Mouse (Mus musculus): ENCODE results near the gene Olfr91. TPM values are rescaled to one million over a fixed set of nuclear protein-coding genes. Genes with fewer than 3 reads are reported as not detected.
A peak's percentile ranks its signal among the peaks of the same experiment; 100 is the strongest.

The Olfr91 gene
- polyA plus RNA-seq, 1 experiment = not detected

DNA sequence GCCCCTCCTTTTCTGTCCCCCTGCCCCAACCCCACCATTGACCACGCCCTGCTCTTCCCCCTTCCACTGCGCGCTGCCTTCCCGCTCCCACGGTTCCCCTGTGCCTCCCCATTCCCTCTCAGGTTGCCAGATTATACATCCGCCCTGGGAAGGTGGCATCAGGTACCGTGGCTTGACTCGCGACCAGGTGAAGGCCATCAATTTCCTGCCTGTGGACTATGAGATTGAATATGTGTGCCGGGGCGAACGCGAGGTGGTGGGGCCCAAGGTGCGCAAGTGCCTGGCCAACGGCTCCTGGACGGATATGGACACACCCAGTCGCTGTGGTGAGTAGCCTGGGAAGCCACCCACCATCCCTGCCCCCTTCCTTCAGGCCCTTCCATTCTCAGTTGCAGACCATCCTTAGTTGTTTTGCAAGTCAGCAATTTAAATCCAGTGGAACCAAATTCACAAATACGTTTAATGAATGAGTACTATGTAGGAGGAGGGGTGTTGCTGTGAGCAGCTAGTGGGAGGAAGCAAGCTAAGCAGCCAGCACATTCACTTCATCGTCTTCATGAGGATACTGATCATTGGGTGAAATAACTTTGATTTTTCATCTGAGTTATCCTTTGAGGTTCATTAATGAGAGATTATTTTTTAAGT lies 50.6 kb downstream of the Olfr91 start:
- TF ChIP-seq GATA1 (IDR thresholded peaks at IDR 0.05; ENCODE audit: borderline replicate concordance, low read length) = no peak
- no peak for TF ChIP-seq FLI1 (IDR thresholded peaks at IDR 0.05; ENCODE audit: low read length)
- H3K4me1 ChIP-seq = peaks cover 36% of the 10 kb centered on the region
- H3K4me3 ChIP-seq (replicated peaks) = peak overlapping the region; percentile 42
- H3K36me3 ChIP-seq (replicated peaks; ENCODE audit: low read length) = no peaks in the 10 kb centered on the region
- H3K9me3 ChIP-seq = no peaks in the 10 kb centered on the region
- peaks cover 50% of the 10 kb centered on the region for H3K27me3 ChIP-seq (replicated peaks)

DNA sequence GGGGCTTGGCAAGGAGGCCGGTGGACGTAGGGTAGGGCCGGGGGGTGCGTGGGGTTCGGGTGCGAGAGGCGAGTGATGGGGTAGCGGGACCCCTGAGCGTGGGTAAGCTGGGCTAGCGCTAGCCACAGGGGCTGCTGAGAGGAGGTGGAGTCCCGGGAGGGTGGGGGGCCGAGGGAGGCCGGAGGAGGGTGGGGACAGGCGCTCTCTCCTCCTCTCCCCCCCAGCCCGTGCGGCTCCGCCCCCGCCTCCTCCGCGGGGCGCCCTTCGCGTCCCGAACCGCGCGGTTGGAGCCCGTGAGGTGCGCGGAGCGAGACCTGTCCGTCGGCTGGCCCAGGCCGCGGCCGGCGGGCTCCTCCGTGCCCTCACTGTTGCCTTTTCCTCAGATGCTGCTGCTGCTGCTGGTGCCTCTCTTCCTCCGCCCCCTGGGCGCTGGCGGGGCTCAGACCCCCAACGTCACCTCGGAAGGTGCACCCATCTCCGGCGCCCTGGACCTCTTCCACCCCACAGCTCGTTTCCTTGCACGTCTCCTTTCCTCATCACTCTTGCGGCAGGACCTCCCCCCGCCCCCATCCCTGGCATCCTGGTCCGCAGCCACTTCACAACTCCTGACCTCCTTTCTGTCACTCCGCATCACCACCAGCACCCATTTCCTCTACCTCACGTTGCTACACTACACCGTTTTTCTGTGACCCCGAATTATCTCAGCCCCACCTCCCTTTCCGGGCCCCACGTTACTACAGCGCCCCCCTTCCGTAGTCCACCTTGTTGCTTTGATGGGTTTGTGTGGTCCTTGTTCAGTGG lies 51.6 kb downstream of the Olfr91 start:
- peaks cover 36% of the 10 kb centered on the region for H3K4me1 ChIP-seq
- H3K4me3 ChIP-seq (replicated peaks) = peak overlapping the region; percentile 95
- TF ChIP-seq GATA1 (IDR thresholded peaks at IDR 0.05; ENCODE audit: borderline replicate concordance, low read length) (no peak), FLI1 (IDR thresholded peaks at IDR 0.05; ENCODE audit: low read length) (no peak)
- H3K27me3 ChIP-seq (replicated peaks) = peaks cover 51% of the 10 kb centered on the region
- H3K36me3 ChIP-seq (replicated peaks; ENCODE audit: low read length) = no peaks in the 10 kb centered on the region
- H3K9me3 ChIP-seq = no peaks in the 10 kb centered on the region

DNA sequence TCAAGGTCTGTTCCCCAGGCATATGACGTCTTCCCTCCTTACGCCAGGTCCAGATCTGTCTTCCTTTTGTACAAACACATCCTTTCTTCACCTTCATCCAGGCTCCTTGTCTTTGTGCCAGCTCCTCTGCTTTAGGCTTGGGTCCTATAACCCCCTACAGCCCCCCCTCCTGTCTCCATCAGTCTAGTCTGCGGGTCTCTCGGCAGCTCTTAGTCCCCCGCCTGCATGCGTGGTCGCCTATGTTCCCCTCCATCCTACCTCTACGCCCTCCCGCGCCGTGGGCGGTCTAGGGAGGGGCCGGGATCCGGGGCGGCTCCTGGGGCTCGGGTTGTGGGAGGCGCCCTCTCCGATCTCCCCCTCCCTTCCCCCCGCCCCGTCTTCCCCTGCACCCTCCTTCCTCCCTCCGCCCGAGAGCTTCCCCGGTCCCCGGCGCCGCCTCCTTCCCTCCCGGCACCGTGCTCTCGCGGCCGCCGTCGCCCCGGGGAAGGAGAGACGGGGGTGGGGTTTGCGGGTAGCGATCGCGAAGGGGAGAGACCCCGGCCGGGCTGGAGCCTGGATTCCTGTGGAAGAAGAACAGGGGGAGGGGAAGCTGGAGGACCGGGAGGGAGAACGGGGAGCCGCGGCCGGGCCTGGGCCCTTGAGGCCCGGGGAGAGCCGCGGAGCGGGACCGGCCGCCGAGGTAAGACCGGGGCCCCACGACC lies 52.3 kb downstream of the Olfr91 start, which contains the start of gene Gabbr1:
Gene Gabbr1, plus strand, starts transcription at position 356 of the 701 bp plus-strand sequence.
- peak within 1 kb of the TSS; percentile 95 for H3K4me3 ChIP-seq (replicated peaks)
- peaks cover 47% of the 10 kb centered on the region for H3K27me3 ChIP-seq (replicated peaks)
- H3K9me3 ChIP-seq = no peaks in the 10 kb centered on the region

DNA sequence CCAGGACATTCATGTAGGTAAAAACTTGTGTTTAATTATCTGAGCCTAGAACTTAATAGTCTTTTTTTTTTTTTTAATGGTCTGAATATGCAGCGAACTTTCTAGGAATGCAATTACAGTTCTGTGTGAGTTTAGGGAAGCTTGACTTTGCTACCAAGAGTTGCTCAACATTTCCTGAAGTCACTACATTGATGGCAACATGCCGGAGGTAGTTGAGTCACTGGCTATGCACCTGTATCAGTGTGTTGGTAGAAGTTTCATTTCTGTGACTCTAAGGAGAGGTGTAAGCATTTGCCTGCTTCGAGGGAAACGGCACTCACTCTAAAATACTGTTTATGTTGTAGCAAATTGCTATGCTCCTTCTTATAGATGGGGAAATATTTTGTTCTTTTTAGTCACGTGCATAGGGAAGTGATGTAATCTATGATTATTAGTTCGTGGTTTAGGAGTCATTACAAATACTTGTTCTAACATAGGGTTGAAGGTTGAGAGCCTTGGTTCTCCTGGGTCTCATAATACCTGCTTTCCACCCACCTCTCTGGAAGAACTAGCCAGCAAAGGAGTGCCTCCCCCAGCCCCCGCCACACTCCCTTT lies 53.3 kb downstream of the Olfr91 start:
- Histone ChIP-seq H3K4me3 (replicated peaks) (peak overlapping the region; percentile 95), H3K27me3 (replicated peaks) (peaks cover 38% of the 10 kb centered on the region)

More for the DNA sequence above, 52.3 kb downstream of the Olfr91 start, which contains the start of gene Gabbr1:
- Histone ChIP-seq H3K4me1 (peaks cover 36% of the 10 kb centered on the region), H3K36me3 (replicated peaks; ENCODE audit: low read length) (no peaks in the 10 kb centered on the region)
- TF ChIP-seq GATA1 (IDR thresholded peaks at IDR 0.05; ENCODE audit: borderline replicate concordance, low read length) (no peak), FLI1 (IDR thresholded peaks at IDR 0.05; ENCODE audit: low read length) (no peak)

More for the DNA sequence above, 53.3 kb downstream of the Olfr91 start:
- Histone ChIP-seq H3K9me3 (no peaks in the 10 kb centered on the region), H3K4me1 (peaks cover 28% of the 10 kb centered on the region), H3K36me3 (replicated peaks; ENCODE audit: low read length) (no peaks in the 10 kb centered on the region)
- TF ChIP-seq FLI1 (IDR thresholded peaks at IDR 0.05; ENCODE audit: low read length) (no peak), GATA1 (IDR thresholded peaks at IDR 0.05; ENCODE audit: borderline replicate concordance, low read length) (no peak)

Other genes starting within 250 kb of the Olfr91 start
- not detected in 2 replicates for gene Trim15, start 231.1 kb downstream of the Olfr91 start, polyA plus RNA-seq (2012; ENCODE audit: insufficient read depth, low replicate concordance)
- 0.27 TPM in 1 of 2 replicates, not detected in the other for gene Trim10, start 228.7 kb downstream of the Olfr91 start, polyA plus RNA-seq (2012; ENCODE audit: insufficient read depth, low replicate concordance)
- gene Trim40, start 208.2 kb downstream of the Olfr91 start, polyA plus RNA-seq (2012; ENCODE audit: insufficient read depth, low replicate concordance) = not detected in 2 replicates
- not detected in 2 replicates for gene Trim31, start 200.2 kb downstream of the Olfr91 start, polyA plus RNA-seq (2012; ENCODE audit: insufficient read depth, low replicate concordance)
- not detected in 2 replicates for gene Rnf39, start 155.4 kb downstream of the Olfr91 start, polyA plus RNA-seq (2012; ENCODE audit: insufficient read depth, low replicate concordance)
- gene Ppp1r11, start 146.5 kb downstream of the Olfr91 start, polyA plus RNA-seq (2012; ENCODE audit: insufficient read depth, low replicate concordance) = 504 and 1,093 TPM in 2 replicates
- gene Znrd1, start 139.7 kb downstream of the Olfr91 start, polyA plus RNA-seq (2012; ENCODE audit: insufficient read depth, low replicate concordance) = 2.1 and 2.6 TPM in 2 replicates
- 0.85 TPM in 1 of 2 replicates, not detected in the other for gene Znrd1as, start 139.7 kb downstream of the Olfr91 start, polyA plus RNA-seq (2012; ENCODE audit: insufficient read depth, low replicate concordance)
- not detected in 2 replicates for gene 2410137M14Rik, start 117.0 kb downstream of the Olfr91 start, polyA plus RNA-seq (2012; ENCODE audit: insufficient read depth, low replicate concordance)
- gene H2-M5, start 108.7 kb downstream of the Olfr91 start, polyA plus RNA-seq (2012; ENCODE audit: insufficient read depth, low replicate concordance) = not detected in 2 replicates
- 3.5 TPM in 1 of 2 replicates, not detected in the other for gene Zfp57, start 97.1 kb downstream of the Olfr91 start, polyA plus RNA-seq (2012; ENCODE audit: insufficient read depth, low replicate concordance)
- gene Mog, start 74.9 kb downstream of the Olfr91 start, polyA plus RNA-seq (2012; ENCODE audit: insufficient read depth, low replicate concordance) = not detected in 2 replicates
- gene Gabbr1, start 52.3 kb downstream of the Olfr91 start, polyA plus RNA-seq (2012; ENCODE audit: insufficient read depth, low replicate concordance) = 1.6 and 1.7 TPM in 2 replicates
- gene Olfr90, start 9.8 kb downstream of the Olfr91 start, polyA plus RNA-seq (2012; ENCODE audit: insufficient read depth, low replicate concordance) = not detected in 2 replicates
- not detected in 2 replicates for gene Olfr92, start 21.8 kb upstream of the Olfr91 start, polyA plus RNA-seq (2012; ENCODE audit: insufficient read depth, low replicate concordance)
- gene Olfr93, start 63.2 kb upstream of the Olfr91 start, polyA plus RNA-seq (2012; ENCODE audit: insufficient read depth, low replicate concordance) = not detected in 2 replicates
- not detected in 2 replicates for gene Ubd, start 95.6 kb upstream of the Olfr91 start, polyA plus RNA-seq (2012; ENCODE audit: insufficient read depth, low replicate concordance)
- not detected in 2 replicates for gene Olfr94, start 102.7 kb upstream of the Olfr91 start, polyA plus RNA-seq (2012; ENCODE audit: insufficient read depth, low replicate concordance)
- gene Olfr95, start 114.8 kb upstream of the Olfr91 start, polyA plus RNA-seq (2012; ENCODE audit: insufficient read depth, low replicate concordance) = not detected in 2 replicates
- gene Olfr96, start 121.9 kb upstream of the Olfr91 start, polyA plus RNA-seq (2012; ENCODE audit: insufficient read depth, low replicate concordance) = not detected in 2 replicates
- not detected in 2 replicates for gene Olfr97, start 139.1 kb upstream of the Olfr91 start, polyA plus RNA-seq (2012; ENCODE audit: insufficient read depth, low replicate concordance)
- gene Olfr98, start 165.5 kb upstream of the Olfr91 start, polyA plus RNA-seq (2012; ENCODE audit: insufficient read depth, low replicate concordance) = not detected in 2 replicates
- 0.82 TPM in 1 of 2 replicates, not detected in the other for gene H2-M3, start 171.9 kb upstream of the Olfr91 start, polyA plus RNA-seq (2012; ENCODE audit: insufficient read depth, low replicate concordance)
- gene Olfr99, start 185.2 kb upstream of the Olfr91 start, polyA plus RNA-seq (2012; ENCODE audit: insufficient read depth, low replicate concordance) = not detected in 2 replicates
- not detected in 2 replicates for gene Olfr101, start 206.0 kb upstream of the Olfr91 start, polyA plus RNA-seq (2012; ENCODE audit: insufficient read depth, low replicate concordance)
- gene Olfr102, start 218.8 kb upstream of the Olfr91 start, polyA plus RNA-seq (2012; ENCODE audit: insufficient read depth, low replicate concordance) = not detected in 2 replicates
- gene Olfr103, start 241.4 kb upstream of the Olfr91 start, polyA plus RNA-seq (2012; ENCODE audit: insufficient read depth, low replicate concordance) = not detected in 2 replicates

Data from megakaryocyte, embryonic 14.5 days (primary cell).